Mouse (Mus musculus) kidney, postnatal 0 days (tissue): ENCODE data around the gene Ap5s1. TPM values are rescaled to one million over a fixed set of nuclear protein-coding genes. Genes with fewer than 3 reads are reported as not detected.

Experiments
- ATAC-seq: fragments of 200-750 bp; cut with Nextera tagmentation; replicated peaks from 2 replicates; pipeline ENCODE4 v1.8.0; 2017; ENCODE audit warnings: low read depth, moderate number of reproducible peaks, moderate TSS enrichment, moderate library complexity; ENCODE audit not compliant: low FRiP score
- DNase-seq: peaks from one replicate; pipeline ENCODE4 v3.0.0-alpha.2; 2016; ENCODE audit warnings: low spot score
- H3K27ac ChIP-seq: fragments of 300-500 bp; sonication (generic); 2 replicates; pipeline ENCODE4 v1.5.1; 2014; ENCODE audit warnings: mild to moderate bottlenecking
- H3K27me3 ChIP-seq: fragments of 300-500 bp; sonication (generic); 2 replicates; pipeline ENCODE4 v1.6.1; 2014; ENCODE audit warnings: low read length, mixed read lengths; ENCODE audit not compliant: insufficient read depth
- H3K36me3 ChIP-seq: fragments of 300-500 bp; sonication (generic); 2 replicates; pipeline ENCODE4 v1.6.1; 2014; ENCODE audit warnings: low read length, mixed read lengths; ENCODE audit not compliant: insufficient read depth
- H3K4me1 ChIP-seq: fragments of 300-500 bp; sonication (generic); replicated peaks from 2 replicates; pipeline ENCODE4 v1.6.1; 2014; ENCODE audit warnings: antibody characterized with exemption, low read length, mixed read lengths; ENCODE audit not compliant: insufficient read depth
- H3K4me2 ChIP-seq: fragments of 300-500 bp; sonication (generic); 2 replicates; pipeline ENCODE4 v1.6.1; 2014; ENCODE audit warnings: mild to moderate bottlenecking, low read length, moderate library complexity, mixed read lengths
- H3K4me3 ChIP-seq: fragments of 300-500 bp; sonication (generic); replicated peaks from 2 replicates; pipeline ENCODE4 v1.5.1; 2014; ENCODE audit warnings: low read depth, low read length
- H3K9ac ChIP-seq: fragments of 300-500 bp; sonication (generic); 2 replicates; pipeline ENCODE4 v1.6.1; 2014; ENCODE audit warnings: low read depth, low read length
- H3K9me3 ChIP-seq: fragments of 300-500 bp; sonication (generic); replicated peaks from 2 replicates; pipeline ENCODE4 v1.6.1; 2016; ENCODE audit warnings: low read length, inconsistent platforms, mixed read lengths
- CTCF ChIP-seq: IDR thresholded peaks from 2 replicates; pipeline ENCODE4 v1.5.1; 2016; ENCODE audit warnings: antibody characterized with exemption, low read depth, mild to moderate bottlenecking, moderate library complexity
- WGBS: fragments of 180-500 bp; shearing (Covaris S2); extraction: QIAGEN DNeasy Blood & Tissue Kit; methylation state at CpG from one replicate; pipeline ENCODE4 v1.1.7; 2014; 5-methylcytosine and 5-hydroxymethylcytosine counted together
- polyA plus RNA-seq: library from polyadenylated mRNA; unstranded; fragments of >200 nt; fragmentation: Nextera tagmentation; extraction: Ambion mirVana; gene quantifications from 2 replicates; pipeline ENCODE4 v1.2.1, GENCODE M21; 2015

The Ap5s1 gene
- polyA plus RNA-seq, 1 experiment from 2014 or later, result 29.9 TPM

- WGBS, result 40% methylated on average over 5 of the region's 5 CpGs
- H3K4me2 ChIP-seq, result 0 out of 2 replicates have a peak overlapping the region, but pooled peaks have one; percentile 8
Measured at GRCm38 (mm10) chr2:131189521-131190309, 17.2 kb upstream of the Ap5s1 start.

GRCm38 (mm10) chr2:131190344-131191004 lies 16.4 kb upstream of the Ap5s1 start:
- no peak overlapping the region for H3K4me3 ChIP-seq
- peak; percentile 81 for ATAC-seq
- peaks cover 36% of the 10 kb centered on the region for H3K36me3 ChIP-seq
- peaks cover 17% of the 10 kb centered on the region for H3K4me1 ChIP-seq
- WGBS, result 23% methylated on average over 10 of the region's 10 CpGs
- no peaks in the 10 kb centered on the region for H3K27me3 ChIP-seq
- no peak overlapping the region for H3K9ac ChIP-seq
- no peaks in the 10 kb centered on the region for H3K9me3 ChIP-seq
- H3K27ac ChIP-seq, result peak overlapping the region; percentile 76
- TF ChIP-seq CTCF, result no peak
- DNase-seq, result peak; percentile 82
- H3K4me2 ChIP-seq, result no peak overlapping the region

More at GRCm38 (mm10) chr2:131189521-131190309, 17.2 kb upstream of the Ap5s1 start:
- H3K36me3 ChIP-seq, result peaks cover 31% of the 10 kb centered on the region
- H3K4me1 ChIP-seq, result peaks cover 17% of the 10 kb centered on the region
- peak overlapping the region; percentile 76 for H3K27ac ChIP-seq
- ATAC-seq, result no peak
- no peak for TF ChIP-seq CTCF
- H3K27me3 ChIP-seq, result no peaks in the 10 kb centered on the region
- DNase-seq, result no peak
- no peaks in the 10 kb centered on the region for H3K9me3 ChIP-seq
- no peak overlapping the region for H3K4me3 ChIP-seq
- no peak overlapping the region for H3K9ac ChIP-seq

- H3K27me3 ChIP-seq, result no peaks in the 10 kb centered on the region
- peak overlapping the region; percentile 76 for H3K27ac ChIP-seq
- WGBS, result 67% methylated on average over 7 of the region's 7 CpGs
- no peak overlapping the region for H3K9ac ChIP-seq
- no peak overlapping the region for H3K4me3 ChIP-seq
- H3K9me3 ChIP-seq, result no peaks in the 10 kb centered on the region
- TF ChIP-seq CTCF, result no peak
- H3K36me3 ChIP-seq, result peaks cover 36% of the 10 kb centered on the region
- ATAC-seq, result no peak; the same call in 1 of the 2 replicates
- DNase-seq, result no peak
- no peak overlapping the region for H3K4me2 ChIP-seq
- peaks cover 17% of the 10 kb centered on the region for H3K4me1 ChIP-seq
Measured at GRCm38 (mm10) chr2:131191005-131191390, 15.9 kb upstream of the Ap5s1 start.

GRCm38 (mm10) chr2:131196606-131197316 lies 10.1 kb upstream of the Ap5s1 start:
- Histone ChIP-seq H3K9me3 (no peaks in the 10 kb centered on the region), H3K36me3 (peaks cover 47% of the 10 kb centered on the region), H3K9ac (no peak overlapping the region), H3K4me1 (no peaks in the 10 kb centered on the region), H3K27me3 (no peaks in the 10 kb centered on the region), H3K4me3 (no peak overlapping the region), H3K4me2 (no peak overlapping the region), H3K27ac (no peak overlapping the region)
- ATAC-seq (no peak), DNase-seq (no peak)
- WGBS, result 92% methylated on average over 16 of the region's 16 CpGs
- TF ChIP-seq CTCF, result no peak

GRCm38 (mm10) chr2:131200710-131201109 lies 6.2 kb upstream of the Ap5s1 start:
- 82% methylated on average over 2 of the region's 2 CpGs for WGBS
- ATAC-seq (no peak), DNase-seq (no peak)
- no peak overlapping the region for H3K4me2 ChIP-seq
- TF ChIP-seq CTCF, result no peak
- H3K27me3 ChIP-seq, result no peaks in the 10 kb centered on the region
- H3K9ac ChIP-seq, result no peak overlapping the region
- H3K9me3 ChIP-seq, result no peaks in the 10 kb centered on the region
- H3K27ac ChIP-seq, result no peak overlapping the region
- H3K4me3 ChIP-seq, result no peak overlapping the region
- H3K4me1 ChIP-seq, result 0 out of 2 replicates have a peak, but pooled peaks cover 4% of the 10 kb centered on the region
- H3K36me3 ChIP-seq, result peaks cover 14% of the 10 kb centered on the region; the same call in 1 of the 2 replicates

- Histone ChIP-seq H3K9me3 (no peaks in the 10 kb centered on the region), H3K27ac (no peak overlapping the region), H3K4me2 (no peak overlapping the region), H3K36me3 (peaks cover 14% of the 10 kb centered on the region; the same call in 1 of the 2 replicates), H3K4me3 (no peak overlapping the region), H3K9ac (no peak overlapping the region), H3K4me1 (0 out of 2 replicates have a peak, but pooled peaks cover 4% of the 10 kb centered on the region), H3K27me3 (no peaks in the 10 kb centered on the region)
- TF ChIP-seq CTCF, result no peak
- WGBS, result 97% methylated on average over 3 of the region's 3 CpGs
- no peak for DNase-seq
- ATAC-seq, result no peak
Measured at GRCm38 (mm10) chr2:131201262-131201661, 5.6 kb upstream of the Ap5s1 start.
